Mouse (Mus musculus) midbrain, embryonic 11.5 days (tissue): ENCODE measurements around the gene Abcf3. TPM values are rescaled to one million over a fixed set of nuclear protein-coding genes. Genes with fewer than 3 reads are reported as not detected.

ENCODE experiments used
- ATAC-seq: fragments of 200-750 bp; cut with Nextera tagmentation; 2 replicates; pipeline ENCODE4 v1.8.0; 2017; ENCODE audit warnings: moderate TSS enrichment, moderate library complexity; ENCODE audit not compliant: low FRiP score
- DNase-seq: peaks from one replicate; pipeline ENCODE4 v3.0.0; 2015; ENCODE audit warnings: low spot score; ENCODE audit errors: missing footprints
- H3K27ac ChIP-seq: fragments of 300-500 bp; sonication (generic); 2 replicates; pipeline ENCODE4 v1.5.1; 2014; ENCODE audit warnings: low read depth, low read length
- H3K27me3 ChIP-seq: fragments of 300-500 bp; sonication (generic); 2 replicates; pipeline ENCODE4 v1.6.1; 2014; ENCODE audit warnings: mild to moderate bottlenecking, low read length, moderate library complexity, mixed read lengths; ENCODE audit not compliant: control insufficient read depth, insufficient read depth
- H3K36me3 ChIP-seq: fragments of 300-500 bp; sonication (generic); 2 replicates; pipeline ENCODE4 v1.6.1; 2014; ENCODE audit warnings: mild to moderate bottlenecking, low read length, moderate library complexity, mixed read lengths; ENCODE audit not compliant: control insufficient read depth, insufficient read depth
- H3K4me1 ChIP-seq: fragments of 300-500 bp; sonication (generic); 2 replicates; pipeline ENCODE4 v1.6.1; 2014; ENCODE audit warnings: low read length; ENCODE audit not compliant: control insufficient read depth, insufficient read depth
- H3K4me2 ChIP-seq: fragments of 300-500 bp; sonication (generic); 2 replicates; pipeline ENCODE4 v1.6.1; 2014; ENCODE audit warnings: mild to moderate bottlenecking, moderate library complexity
- H3K4me3 ChIP-seq: fragments of 300-500 bp; sonication (generic); 2 replicates; pipeline ENCODE4 v1.5.1; 2014; ENCODE audit warnings: low read depth, low read length
- H3K9ac ChIP-seq: fragments of 300-500 bp; sonication (generic); 2 replicates; pipeline ENCODE4 v1.6.1; 2014; ENCODE audit warnings: low read length
- H3K9me3 ChIP-seq: fragments of 300-500 bp; sonication (generic); 2 replicates; pipeline ENCODE4 v1.6.1; 2016; ENCODE audit warnings: low read length; ENCODE audit not compliant: control insufficient read depth
- WGBS: fragments of 180-500 bp; shearing (Covaris S2); extraction: QIAGEN DNeasy Blood & Tissue Kit; methylation state at CpG from one replicate; pipeline ENCODE4 v1.1.7; 2014; 5-methylcytosine and 5-hydroxymethylcytosine counted together
- polyA plus RNA-seq: library from polyadenylated mRNA; unstranded; fragments of >200 nt; fragmentation: Nextera tagmentation; extraction: Ambion mirVana; gene quantifications from 2 replicates; pipeline ENCODE4 v1.2.1, GENCODE M21; 2014

Abcf3 gene
- polyA plus RNA-seq, 1 experiment from 2014 or later = 62.2 TPM

- Histone ChIP-seq H3K4me2 (peak overlapping the region; percentile 81), H3K4me1 (peaks cover 18% of the 10 kb centered on the region), H3K36me3 (no peaks in the 10 kb centered on the region), H3K4me3 (peak overlapping the region; percentile 97), H3K27me3 (no peaks in the 10 kb centered on the region), H3K9ac (peak overlapping the region; percentile 99), H3K27ac (peak overlapping the region; percentile 85), H3K9me3 (no peaks in the 10 kb centered on the region)
- WGBS = 0% methylated on average over 6 of the region's 6 CpGs
- ATAC-seq (peak; percentile 73), DNase-seq (peak; percentile 96)
Observed at GRCm38 (mm10) chr16:20517701-20518374, 30.5 kb upstream of the Abcf3 start.

- Histone ChIP-seq H3K4me2 (no peak overlapping the region), H3K4me3 (no peak overlapping the region), H3K27ac (no peak overlapping the region), H3K4me1 (peaks cover 9% of the 10 kb centered on the region), H3K27me3 (no peaks in the 10 kb centered on the region), H3K36me3 (peaks cover 50% of the 10 kb centered on the region), H3K9me3 (no peaks in the 10 kb centered on the region), H3K9ac (no peak overlapping the region)
- whole genome bisulfite sequencing = 86% methylated on average over 10 of the region's 10 CpGs
- DNase-seq (no peak), ATAC-seq (no peak)
Observed at GRCm38 (mm10) chr16:20523886-20524285, 24.5 kb upstream of the Abcf3 start.

- no peak overlapping the region for H3K4me3 ChIP-seq
- 91% methylated on average over 5 of the region's 5 CpGs for WGBS
- H3K36me3 ChIP-seq = peaks cover 62% of the 10 kb centered on the region
- no peaks in the 10 kb centered on the region for H3K27me3 ChIP-seq
- no peak overlapping the region for H3K9ac ChIP-seq
- no peaks in the 10 kb centered on the region for H3K9me3 ChIP-seq
- DNase-seq (no peak), ATAC-seq (no peak)
- no peak overlapping the region for H3K27ac ChIP-seq
- H3K4me1 ChIP-seq = no peaks in the 10 kb centered on the region
- H3K4me2 ChIP-seq = no peak overlapping the region
Observed at GRCm38 (mm10) chr16:20528779-20529178, 19.6 kb upstream of the Abcf3 start.

GRCm38 (mm10) chr16:20529375-20529774 is 19.0 kb upstream of the Abcf3 start:
- Histone ChIP-seq H3K9me3 (no peaks in the 10 kb centered on the region), H3K27me3 (no peaks in the 10 kb centered on the region), H3K4me1 (no peaks in the 10 kb centered on the region), H3K27ac (no peak overlapping the region), H3K4me3 (no peak overlapping the region), H3K4me2 (no peak overlapping the region), H3K36me3 (peaks cover 56% of the 10 kb centered on the region), H3K9ac (no peak overlapping the region)
- DNase-seq (no peak), ATAC-seq (no peak)
- 88% methylated on average over 1 of the region's 1 CpGs for WGBS

- Histone ChIP-seq H3K9ac (no peak overlapping the region), H3K36me3 (peaks cover 46% of the 10 kb centered on the region), H3K4me3 (no peak overlapping the region), H3K4me1 (peaks cover under 1% of the 10 kb centered on the region), H3K27me3 (no peaks in the 10 kb centered on the region), H3K9me3 (no peaks in the 10 kb centered on the region), H3K4me2 (no peak overlapping the region), H3K27ac (no peak overlapping the region)
- WGBS = 96% methylated on average over 20 of the region's 20 CpGs
- ATAC-seq (no peak), DNase-seq (no peak)
Observed at GRCm38 (mm10) chr16:20530941-20531340, 17.4 kb upstream of the Abcf3 start.

GRCm38 (mm10) chr16:20534617-20535295 is 13.6 kb upstream of the Abcf3 start:
- 52% methylated on average over 10 of the region's 10 CpGs for WGBS
- Histone ChIP-seq H3K27ac (no peak overlapping the region), H3K36me3 (peaks cover 17% of the 10 kb centered on the region), H3K4me3 (no peak overlapping the region), H3K4me2 (no peak overlapping the region), H3K9ac (no peak overlapping the region), H3K9me3 (no peaks in the 10 kb centered on the region), H3K27me3 (no peaks in the 10 kb centered on the region), H3K4me1 (peaks cover 16% of the 10 kb centered on the region)
- DNase-seq = no peak
- no peak for ATAC-seq

- under 1% methylated on average over 48 of the region's 52 CpGs for WGBS
- peaks cover 16% of the 10 kb centered on the region for H3K4me1 ChIP-seq
- peak within 1 kb of the TSS; percentile 87 for H3K4me2 ChIP-seq
- H3K9ac ChIP-seq = peak within 1 kb of the TSS; percentile 94
- DNase-seq = peak; percentile 99
- peak within 1 kb of the TSS; percentile 73 for H3K4me3 ChIP-seq
- no peaks in the 10 kb centered on the region for H3K27me3 ChIP-seq
- peak within 1 kb of the TSS; percentile 53; the same call in 1 of the 2 replicates for H3K27ac ChIP-seq
- ATAC-seq = peak; percentile 97
- peaks cover 22% of the 10 kb centered on the region for H3K36me3 ChIP-seq
- no peaks in the 10 kb centered on the region for H3K9me3 ChIP-seq
Observed at GRCm38 (mm10) chr16:20535296-20536080, 12.9 kb upstream of the Abcf3 start, which contains the start of gene Ap2m1. Ap2m1 (plus strand) TSS chr16:20535478.

- Histone ChIP-seq H3K9me3 (no peaks in the 10 kb centered on the region), H3K27ac (0 out of 2 replicates have a peak overlapping the region, but pooled peaks have one; percentile 53), H3K4me1 (peaks cover 16% of the 10 kb centered on the region), H3K27me3 (no peaks in the 10 kb centered on the region), H3K4me2 (peak overlapping the region; percentile 87), H3K4me3 (peak overlapping the region; percentile 73), H3K36me3 (peaks cover 17% of the 10 kb centered on the region), H3K9ac (peak overlapping the region; percentile 94)
- DNase-seq (peak; percentile 84), ATAC-seq (no peak)
- 31% methylated on average over 9 of the region's 9 CpGs for WGBS
Observed at GRCm38 (mm10) chr16:20536081-20536665, 12.2 kb upstream of the Abcf3 start.
